Mouse (Mus musculus): ENCODE measurements around the gene Prps2.
"Not testable (repeated sequence)": the region's sequence is repeated elsewhere in the genome, so short reads cannot be mapped to it uniquely, and the experiment has no call there.

The Prps2 gene

DNA sequence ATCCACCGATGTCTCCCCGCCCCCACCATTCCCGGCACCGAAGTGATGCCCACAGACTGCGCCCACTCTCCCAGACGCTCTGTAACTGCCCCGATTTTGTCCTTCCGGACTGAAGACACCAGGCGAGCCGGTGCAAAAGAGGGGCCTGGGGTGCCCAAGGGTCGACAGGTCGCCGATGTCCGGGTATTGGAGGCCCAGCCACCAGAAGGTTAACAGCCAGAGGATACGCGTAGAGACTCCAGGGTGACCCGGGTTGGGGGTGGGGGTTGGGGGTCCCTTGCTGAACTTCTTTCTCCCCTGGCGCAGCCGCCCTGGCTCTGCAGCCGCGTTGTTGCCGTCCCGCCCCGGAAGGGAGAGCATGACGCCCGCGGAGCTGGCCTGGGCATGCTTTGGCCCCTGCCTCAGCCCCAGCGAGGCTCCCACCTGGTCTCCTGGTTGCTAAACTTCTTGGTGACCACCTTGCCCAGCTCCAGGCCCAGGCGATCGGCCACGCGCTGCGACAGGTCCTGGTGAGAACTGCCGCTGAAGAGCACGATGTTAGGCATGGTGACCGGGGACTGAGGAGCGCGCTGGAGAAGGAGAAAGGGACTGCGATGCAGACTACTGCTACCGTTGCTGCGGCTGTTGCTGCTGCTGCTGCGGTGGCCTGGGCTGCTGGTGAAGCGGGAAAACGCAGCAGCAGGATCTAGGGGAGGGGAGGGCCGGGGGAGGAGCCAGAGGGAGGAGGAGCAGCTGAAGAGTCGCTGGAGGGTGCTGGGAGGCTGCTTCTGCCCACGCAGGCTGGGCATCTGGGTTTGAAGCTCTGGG is at the start of gene Prps2:
TSS of gene Prps2 (minus strand) at position 703 of the 807 bp plus-strand sequence.
- DNase-seq (ENCODE audit: low read depth, low spot score), result peak; percentile 57

GRCm38 (mm10) chrX:167417654-167418053 is 35.1 kb upstream of the Prps2 start:
- no peak for DNase-seq (ENCODE audit: low read depth, low spot score)

DNA sequence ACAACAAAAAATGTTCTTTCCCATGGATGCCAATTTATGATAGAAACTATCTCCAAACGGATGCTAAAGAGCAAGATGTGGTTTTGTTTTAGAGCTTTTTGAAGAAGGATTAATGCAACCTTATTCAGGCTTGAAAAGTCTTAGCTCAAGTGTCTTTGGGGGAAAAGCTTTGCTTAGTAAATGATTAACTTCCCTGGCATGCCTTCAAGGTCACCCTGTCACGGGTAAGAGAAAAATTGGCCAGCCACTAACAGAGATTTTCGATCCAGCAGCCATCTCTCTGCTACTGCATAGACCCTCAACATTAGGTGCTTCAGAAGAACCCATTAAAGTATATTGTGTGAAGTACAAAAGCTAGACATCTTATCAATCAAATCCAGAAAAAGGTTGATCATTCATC is 12.4 kb upstream of the Prps2 start:
- no peak for DNase-seq (ENCODE audit: low read depth, low spot score)

DNA sequence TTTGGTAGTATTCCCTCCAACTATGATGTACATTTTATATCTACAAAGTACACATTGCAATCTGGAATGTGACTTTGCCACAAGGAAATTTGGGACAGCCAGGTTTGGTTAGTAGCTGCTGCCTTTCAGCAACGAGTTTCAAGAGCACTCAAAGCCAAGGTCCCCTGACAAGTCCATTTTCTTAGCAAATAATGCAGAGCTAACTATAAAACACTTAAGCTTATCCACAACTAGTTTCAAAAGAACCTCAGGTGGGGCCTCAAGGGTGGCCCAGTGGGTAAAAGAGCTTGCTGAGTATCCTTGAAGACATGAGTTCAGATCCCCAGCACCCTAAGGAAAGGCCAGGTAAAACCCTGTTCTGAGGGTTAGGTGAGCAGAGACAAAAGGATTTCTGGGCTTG is 4.1 kb upstream of the Prps2 start:
- no peak for DNase-seq (ENCODE audit: low read depth, low spot score)

- no peak for DNase-seq (ENCODE audit: low read depth, low spot score)
These were observed 271 bp upstream of the Prps2 start for GRCm38 (mm10) chrX:167382854-167383186.

- peak; percentile 5 for DNase-seq (ENCODE audit: low read depth, low spot score)
These were observed 934 bp downstream of the Prps2 start for GRCm38 (mm10) chrX:167381583-167382046.

GRCm38 (mm10) chrX:167380073-167380472 is 2.5 kb downstream of the Prps2 start:
- no peak for DNase-seq (ENCODE audit: low read depth, low spot score)

DNA sequence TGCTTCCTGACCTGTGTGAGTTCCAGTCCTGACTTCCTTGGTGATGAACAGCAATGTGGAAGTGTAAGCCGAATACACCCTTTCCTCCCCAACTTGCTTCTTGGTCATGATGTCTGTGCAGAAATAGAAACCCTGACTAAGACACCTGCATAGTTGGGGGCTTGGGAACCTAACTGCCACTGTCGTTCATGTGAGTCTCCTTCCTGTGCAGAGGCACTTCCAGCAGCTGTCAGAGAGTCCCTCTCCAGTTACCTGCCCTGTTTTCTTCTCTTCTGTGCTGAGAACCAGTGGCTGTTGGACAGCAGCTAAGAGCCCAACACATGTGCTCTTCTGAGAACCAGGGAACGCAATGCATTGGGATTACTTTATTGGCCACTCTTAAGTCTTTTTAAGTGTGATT is 21.3 kb downstream of the Prps2 start:
- not testable (repeated sequence) for DNase-seq (ENCODE audit: low read depth, low spot score)

GRCm38 (mm10) chrX:167359704-167360103 is 22.8 kb downstream of the Prps2 start:
- DNase-seq (ENCODE audit: low read depth, low spot score), result no peak

GRCm38 (mm10) chrX:167357415-167357814 is 25.1 kb downstream of the Prps2 start:
- no peak for DNase-seq (ENCODE audit: low read depth, low spot score)

GRCm38 (mm10) chrX:167355965-167356364 is 26.6 kb downstream of the Prps2 start:
- no peak for DNase-seq (ENCODE audit: low read depth, low spot score)

- no peak for DNase-seq (ENCODE audit: low read depth, low spot score)
These were observed 28.9 kb downstream of the Prps2 start for GRCm38 (mm10) chrX:167353617-167354016.

DNA sequence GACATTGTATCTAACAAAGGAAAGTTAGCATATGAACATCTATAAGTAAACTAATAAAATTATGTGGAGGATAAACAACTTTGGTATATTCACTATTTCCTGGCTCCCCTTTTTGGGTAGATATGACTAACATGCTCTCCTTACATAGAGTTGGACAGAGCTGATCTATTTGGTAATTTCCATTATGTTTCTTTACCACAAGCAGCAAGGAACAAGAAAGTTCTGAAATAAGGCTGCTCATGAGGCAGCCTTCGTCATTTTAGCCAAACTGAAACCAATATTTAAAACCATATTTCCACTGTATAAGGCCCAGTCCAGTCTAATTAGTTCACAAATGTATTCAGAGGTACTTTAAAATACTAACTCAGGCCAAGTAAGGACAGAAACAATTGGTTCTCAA is 36.1 kb downstream of the Prps2 start:
- no peak for DNase-seq (ENCODE audit: low read depth, low spot score)

DNA sequence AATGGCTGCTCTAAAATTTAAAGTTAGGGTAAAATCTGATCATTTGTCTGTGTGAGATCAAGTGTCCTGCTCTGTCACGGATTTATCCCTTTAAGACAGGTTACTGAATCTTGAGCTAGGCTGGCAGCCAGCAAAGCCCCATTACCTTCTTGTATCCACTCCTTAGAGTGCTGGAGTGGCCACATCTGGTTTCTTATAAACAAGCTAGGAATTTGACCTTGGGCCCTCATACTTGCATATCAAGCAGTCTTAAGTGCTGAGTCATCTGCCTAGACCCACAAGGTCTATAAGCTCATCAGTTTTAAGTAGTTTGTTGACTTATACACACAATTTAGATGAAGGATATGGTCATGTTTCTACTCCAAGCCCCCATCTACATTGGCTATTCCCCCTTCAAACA is 38.2 kb downstream of the Prps2 start:
- no peak for DNase-seq (ENCODE audit: low read depth, low spot score)

DNA sequence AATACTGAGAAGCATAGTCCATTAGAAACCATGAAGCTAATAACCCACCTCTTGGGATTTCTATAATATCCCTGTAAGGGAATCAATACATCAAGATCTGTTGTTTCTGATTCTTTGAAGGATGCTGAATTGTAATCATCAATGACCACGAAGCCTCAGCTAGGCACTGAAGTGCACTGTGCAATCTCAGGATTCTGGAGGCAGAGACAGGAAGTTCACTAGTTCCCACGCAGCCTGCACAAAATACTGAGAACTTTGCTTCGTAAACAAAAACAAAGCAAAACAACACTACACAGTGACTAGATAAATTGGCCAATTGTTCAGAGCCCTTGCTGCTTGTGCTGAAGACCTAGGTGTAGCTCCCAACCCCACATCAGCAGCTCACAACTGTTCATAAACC is 40.7 kb downstream of the Prps2 start:
- DNase-seq (ENCODE audit: low read depth, low spot score), result no peak

DNA sequence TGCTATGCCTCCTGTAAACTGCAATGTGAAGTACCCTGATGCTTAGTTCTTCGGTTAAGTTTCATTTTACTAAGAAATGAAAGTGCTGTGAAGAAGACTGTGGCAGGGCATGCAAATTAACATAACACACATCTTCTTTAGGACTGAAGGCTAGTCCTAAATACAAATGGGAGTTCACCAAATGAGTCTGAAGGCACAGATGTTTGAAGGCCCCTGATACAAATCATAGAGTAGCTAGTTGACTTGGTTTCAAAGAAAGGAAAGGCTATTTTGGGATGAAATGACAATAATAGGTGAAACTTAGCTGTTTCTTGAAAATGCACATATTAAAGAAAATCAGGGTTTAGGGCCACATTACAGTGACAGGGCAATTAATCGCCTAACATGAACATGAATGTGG is 42.4 kb downstream of the Prps2 start:
- no peak for DNase-seq (ENCODE audit: low read depth, low spot score)

DNA sequence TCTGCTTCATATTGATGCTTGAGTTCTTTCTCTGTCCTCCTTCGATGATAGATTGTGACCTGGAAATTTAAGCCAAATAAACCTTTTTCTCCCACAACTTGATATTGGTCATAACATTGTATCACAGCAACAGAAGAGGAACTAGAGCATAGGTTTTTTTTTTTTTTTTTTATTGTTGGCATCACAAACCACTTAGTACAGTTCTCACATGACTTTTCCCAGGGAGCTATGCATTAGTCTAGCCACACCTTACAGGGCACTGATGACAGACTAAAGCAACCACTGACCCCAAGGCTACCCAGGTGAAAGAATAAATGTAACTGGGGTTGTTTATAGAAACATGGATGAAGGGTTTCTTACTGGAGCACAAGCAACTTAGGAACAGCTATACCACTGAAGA is 44.6 kb downstream of the Prps2 start:
- DNase-seq (ENCODE audit: low read depth, low spot score), result no peak

- no peak for DNase-seq (ENCODE audit: low read depth, low spot score)
These were observed 48.0 kb downstream of the Prps2 start for GRCm38 (mm10) chrX:167334571-167334970.

GRCm38 (mm10) chrX:167332607-167333006 is 49.9 kb downstream of the Prps2 start:
- no peak for DNase-seq (ENCODE audit: low read depth, low spot score)

DNA sequence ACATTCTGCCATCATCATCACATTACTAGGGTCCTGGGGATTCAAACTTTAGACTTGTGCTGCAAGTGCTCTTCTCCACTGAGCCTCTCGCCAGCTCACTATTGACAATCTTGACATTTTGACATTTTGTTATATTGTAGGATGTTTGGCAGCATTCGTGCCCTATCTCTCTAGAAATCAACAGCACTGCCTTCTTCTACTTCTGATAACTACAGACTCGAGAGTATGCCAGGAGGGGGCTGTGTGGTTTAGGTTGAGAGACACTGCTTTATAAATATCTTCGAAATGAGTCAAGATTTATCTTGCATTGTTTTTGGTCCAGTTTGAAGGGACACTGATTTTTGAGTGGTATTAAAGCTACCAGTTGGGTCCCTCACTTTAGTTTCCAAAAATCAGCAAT is 51.6 kb downstream of the Prps2 start:
- no peak for DNase-seq (ENCODE audit: low read depth, low spot score)

DNA sequence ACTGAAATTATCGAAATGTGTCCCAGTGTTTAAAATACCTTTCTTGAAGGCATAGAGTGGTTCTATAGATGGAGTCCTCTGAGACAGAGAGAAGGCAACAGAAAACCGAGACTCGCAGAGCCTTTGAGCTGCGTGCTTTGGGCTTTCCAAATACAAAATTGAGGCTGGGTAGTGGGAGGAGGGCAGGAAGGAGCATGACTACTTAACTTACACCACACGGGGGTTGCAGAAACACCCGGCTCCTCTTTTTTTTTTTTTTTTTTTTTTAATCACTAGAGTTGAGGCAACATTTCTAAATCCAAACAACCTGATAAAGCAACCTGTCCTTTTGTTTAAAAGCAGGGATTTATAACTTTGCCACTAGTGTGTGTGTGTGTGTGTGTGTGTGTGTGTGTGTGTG is 52.1 kb downstream of the Prps2 start, which contains the start of gene Tlr7:
TSS of gene Tlr7 (minus strand) at position 160 of the 400 bp plus-strand sequence.
- no peak for DNase-seq (ENCODE audit: low read depth, low spot score)

GRCm38 (mm10) chrX:167329620-167330019 is 52.9 kb downstream of the Prps2 start:
- DNase-seq (ENCODE audit: low read depth, low spot score), result no peak

DNA sequence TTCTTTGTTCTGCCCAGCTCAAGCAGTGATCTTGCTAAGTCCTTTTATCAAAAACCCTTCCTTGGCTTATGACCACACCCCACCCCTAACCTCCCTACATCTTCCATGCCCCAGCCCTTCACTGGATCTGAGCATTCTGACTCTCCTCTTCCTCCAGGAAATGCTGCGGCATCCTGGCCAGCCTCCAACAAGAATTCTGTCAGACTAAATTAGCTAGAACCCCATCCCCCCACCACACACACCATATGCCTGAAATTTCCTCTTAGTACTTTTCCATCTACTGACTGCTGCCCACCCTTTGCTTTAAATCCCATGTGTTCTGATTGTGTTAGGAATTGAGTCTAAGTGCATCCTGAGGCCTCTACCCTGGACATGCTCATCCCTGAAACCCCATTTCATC is 53.5 kb downstream of the Prps2 start:
- no peak for DNase-seq (ENCODE audit: low read depth, low spot score)

- DNase-seq (ENCODE audit: low read depth, low spot score), result no peak
These were observed 54.0 kb downstream of the Prps2 start for GRCm38 (mm10) chrX:167328519-167328918.
